Mouse (Mus musculus): ENCODE measurements around the gene G6pc3. TPM values are rescaled to one million over a fixed set of nuclear protein-coding genes. Genes with fewer than 3 reads are reported as not detected.
"Not testable (repeated sequence)": the region's sequence is repeated elsewhere in the genome, so short reads cannot be mapped to it uniquely, and the experiment has no call there.

G6pc3 gene
- total RNA-seq (2021), result 10 to 100 TPM; 44.4 to 45.4 TPM
- long read RNA-seq, transcript G6pc3-201 (7 exons, 1,404 nt), result minor isoform, 8 of 41 reads
- long read RNA-seq, transcript G6pc3-202 (6 exons, 1,573 nt), result major isoform, 25 of 41 reads
- long read RNA-seq, partial matches to known transcripts, result 1 of 41 reads
- long read RNA-seq, other reads (novel, unspliced or antisense), result 6 of 41 reads

DNA sequence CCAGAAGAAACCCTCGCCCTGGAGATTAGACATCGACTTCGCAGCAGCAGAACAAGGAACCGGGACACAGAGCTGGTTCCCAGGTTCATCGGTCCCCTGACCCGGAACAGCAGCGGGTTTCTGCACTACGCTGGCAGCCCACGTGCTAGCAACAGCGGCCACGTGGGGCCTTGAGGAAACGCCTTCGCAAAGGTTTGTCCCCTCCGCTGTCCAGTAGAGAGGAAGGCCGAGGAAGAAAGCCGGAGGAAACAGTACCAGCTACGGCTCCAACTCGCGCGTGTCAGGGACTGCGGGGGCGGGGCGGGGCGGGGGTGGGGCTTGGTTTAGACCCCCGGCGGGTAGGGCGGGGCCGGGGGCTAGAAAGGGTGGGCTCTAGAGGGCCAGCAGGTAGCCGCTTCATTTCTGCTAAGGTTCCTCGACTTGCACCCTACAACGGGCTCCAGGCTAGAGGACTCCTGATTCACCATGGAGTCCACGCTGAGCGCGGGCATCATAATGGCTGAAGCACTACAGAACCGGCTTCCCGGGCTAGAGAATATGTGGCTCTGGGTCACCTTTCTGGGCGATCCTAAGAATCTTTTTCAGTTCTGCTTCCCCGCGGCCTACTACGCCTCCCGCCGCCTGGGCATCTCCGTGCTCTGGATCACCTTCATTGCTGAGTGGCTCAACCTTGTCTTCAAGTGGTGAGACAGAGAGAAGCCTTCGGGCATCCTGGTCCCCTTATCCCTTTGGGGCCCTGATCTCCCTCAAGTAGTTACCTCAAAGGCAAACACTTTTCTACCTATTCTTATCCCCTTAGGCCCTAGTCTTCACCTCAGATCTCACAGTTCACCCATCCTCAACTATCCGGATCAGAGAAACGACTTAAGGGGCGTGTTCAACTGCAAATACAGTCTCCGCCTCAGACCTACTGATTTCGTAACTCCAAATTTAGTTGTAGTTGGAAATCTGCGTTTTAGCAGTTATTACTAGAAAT lies at the start of gene G6pc3:
TSS of gene G6pc3 (plus strand) at position 160 of the 976 bp plus-strand sequence.
- peak; percentile 87 for DNase-seq (ENCODE audit: low spot score in 2 of 2)

DNA sequence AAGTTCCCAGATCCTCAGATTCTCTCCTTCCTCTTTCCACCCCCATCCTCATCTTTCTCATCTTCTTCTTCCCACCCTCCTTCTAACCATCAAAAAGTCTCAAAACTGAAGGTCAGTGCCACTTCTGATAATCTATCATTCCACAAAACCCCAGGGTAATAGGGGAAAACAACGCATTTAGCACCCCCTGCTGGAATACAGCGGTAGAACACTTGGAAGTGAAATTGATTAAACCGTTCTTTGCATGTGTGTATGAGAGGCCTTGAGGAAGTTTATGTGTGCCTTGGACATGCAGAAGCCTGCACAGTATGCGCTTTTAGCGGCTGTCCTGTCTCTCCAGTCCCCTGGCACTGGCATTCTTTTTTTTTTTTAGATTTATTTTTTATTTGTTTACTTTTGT lies 48.9 kb upstream of the G6pc3 start:
- DNase-seq (ENCODE audit: low spot score in 2 of 2), result peak; percentile 77 to 82

- no peak for DNase-seq (ENCODE audit: low spot score in 2 of 2)
These were observed 47.1 kb upstream of the G6pc3 start for GRCm38 (mm10) chr11:102142355-102142754.

DNA sequence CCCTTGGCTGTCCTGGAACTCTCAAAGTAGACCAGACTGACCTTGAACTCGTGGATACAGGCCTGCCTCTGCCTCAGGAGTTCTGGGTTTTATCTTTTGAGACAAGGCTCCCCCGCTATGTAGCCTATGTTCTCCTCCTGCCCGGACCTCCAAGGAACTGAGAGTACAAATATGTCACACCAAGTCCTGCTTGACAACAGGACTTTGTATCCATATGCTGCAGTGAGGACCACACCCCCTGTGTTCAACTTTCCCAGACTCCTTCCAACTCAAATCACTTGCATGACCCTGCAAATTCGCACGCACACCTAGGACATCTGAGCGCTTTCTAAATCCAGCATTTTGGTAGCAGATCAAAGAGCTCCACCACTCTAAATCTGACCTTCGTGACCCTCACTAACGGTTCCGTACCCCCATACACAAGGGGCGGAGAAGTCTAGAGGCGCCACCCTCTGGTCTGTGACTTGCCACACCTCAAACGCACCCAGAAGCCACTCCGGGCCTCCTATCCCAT lies 44.4 kb upstream of the G6pc3 start:
- no peak for DNase-seq (ENCODE audit: low spot score in 2 of 2)

DNA sequence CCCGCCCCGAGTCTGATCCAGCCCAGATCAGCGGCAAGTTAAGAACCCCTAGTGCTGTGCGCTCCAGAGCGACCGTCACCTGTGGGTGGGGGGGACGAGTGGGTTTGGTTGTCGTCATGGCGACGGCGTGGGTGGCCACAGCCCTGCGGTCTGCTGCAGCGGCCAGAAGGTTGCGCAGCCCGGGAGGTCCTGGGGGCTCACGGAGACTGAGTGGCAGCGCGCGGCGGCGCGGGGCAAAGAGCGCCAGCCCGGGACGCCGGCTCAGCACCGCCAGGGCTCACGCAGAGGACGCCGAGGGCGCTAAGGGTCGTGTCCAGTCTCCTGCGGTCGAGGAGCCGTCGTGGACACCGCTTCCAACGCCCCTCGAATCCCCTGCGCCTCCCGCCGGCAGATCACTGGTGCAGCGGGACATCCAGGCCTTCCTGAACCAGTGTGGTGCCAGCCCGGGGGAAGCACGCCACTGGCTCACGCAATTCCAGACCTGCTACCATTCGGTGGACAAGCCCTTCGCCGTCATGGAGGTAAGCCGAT lies 43.9 kb upstream of the G6pc3 start, which contains the start of gene Nags:
TSS of gene Nags (plus strand) at position 43 of the 531 bp plus-strand sequence.
- DNase-seq (ENCODE audit: low spot score in 2 of 2), result no peak

DNA sequence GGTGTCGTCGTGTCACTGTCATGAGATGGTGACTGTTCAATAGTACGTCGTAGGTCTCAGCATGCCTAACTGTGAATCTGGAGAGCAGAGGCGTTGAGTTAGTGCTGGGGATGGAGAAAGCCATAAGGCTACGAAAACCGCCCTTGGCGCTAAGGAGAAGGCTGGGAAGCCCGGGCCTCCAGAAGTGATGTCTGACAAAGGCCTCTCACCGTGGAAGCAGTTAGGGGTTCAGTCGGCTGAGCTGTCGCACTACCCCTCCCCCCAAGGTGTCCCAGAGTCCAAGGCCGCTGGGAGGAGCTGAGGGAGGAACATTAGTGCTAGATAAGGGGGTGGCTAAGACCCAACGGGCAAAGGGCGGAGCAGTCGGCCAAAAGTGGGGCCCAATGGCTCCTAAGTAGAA lies 43.4 kb upstream of the G6pc3 start:
- no peak for DNase-seq (ENCODE audit: low spot score in 2 of 2)

DNA sequence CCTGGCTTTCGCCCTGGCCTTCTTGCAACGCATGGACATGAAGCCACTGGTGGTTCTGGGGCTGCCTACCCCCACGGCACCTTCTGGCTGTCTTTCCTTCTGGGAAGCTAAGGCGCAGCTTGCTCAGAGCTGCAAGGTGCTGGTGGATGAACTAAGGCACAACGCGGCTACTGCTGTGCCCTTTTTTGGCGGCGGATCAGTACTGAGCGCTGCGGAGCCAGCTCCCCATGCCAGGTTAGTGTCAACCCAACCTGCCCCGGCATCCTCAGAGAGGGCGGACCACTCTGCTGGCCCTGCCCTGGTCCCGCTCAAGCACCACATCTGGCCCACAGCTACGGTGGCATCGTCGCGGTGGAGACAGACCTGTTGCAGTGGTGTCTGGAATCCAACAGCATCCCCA lies 42.9 kb upstream of the G6pc3 start:
- DNase-seq (ENCODE audit: low spot score in 2 of 2), result no peak

- no peak for DNase-seq (ENCODE audit: low spot score in 2 of 2)
These were observed 42.0 kb upstream of the G6pc3 start for GRCm38 (mm10) chr11:102147213-102147989.

GRCm38 (mm10) chr11:102156039-102156785 lies 33.2 kb upstream of the G6pc3 start, which contains the start of gene Tmem101:
Gene Tmem101, minus strand, starts transcription at chr11:102156404.
- peak; percentile 93 for DNase-seq (ENCODE audit: low spot score in 2 of 2)

GRCm38 (mm10) chr11:102156786-102157089 lies 32.7 kb upstream of the G6pc3 start:
- no peak for DNase-seq (ENCODE audit: low spot score in 2 of 2)

- DNase-seq (ENCODE audit: low spot score in 2 of 2), result not testable (repeated sequence)
These were observed 31.4 kb upstream of the G6pc3 start for GRCm38 (mm10) chr11:102158024-102158423.

DNA sequence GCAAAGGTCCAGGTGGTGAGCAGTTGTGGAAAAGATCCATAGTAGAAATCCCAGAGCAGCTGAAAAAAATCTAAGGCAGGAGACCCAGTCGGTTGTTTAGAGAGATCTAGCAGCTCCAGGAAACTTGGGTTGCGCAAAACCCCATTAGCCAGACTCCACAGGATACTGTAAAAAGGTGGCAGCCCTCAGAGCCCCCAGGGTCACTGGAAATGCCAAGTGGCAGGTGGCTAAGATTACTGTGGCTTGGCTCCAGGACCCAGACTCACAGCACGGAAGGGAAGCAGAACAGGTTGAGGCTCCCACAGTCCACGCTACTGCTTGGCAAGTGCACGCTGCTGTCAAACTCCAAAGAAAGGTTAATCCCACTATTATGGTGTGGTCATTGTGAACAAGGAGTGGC lies 29.6 kb upstream of the G6pc3 start:
- no peak for DNase-seq (ENCODE audit: low spot score in 2 of 2)

- DNase-seq (ENCODE audit: low spot score in 2 of 2), result peak; percentile 32 to 47
These were observed 23.3 kb upstream of the G6pc3 start for GRCm38 (mm10) chr11:102165971-102166722.

- no peak for DNase-seq (ENCODE audit: low spot score in 2 of 2)
These were observed 21.9 kb upstream of the G6pc3 start for GRCm38 (mm10) chr11:102167539-102167938.

DNA sequence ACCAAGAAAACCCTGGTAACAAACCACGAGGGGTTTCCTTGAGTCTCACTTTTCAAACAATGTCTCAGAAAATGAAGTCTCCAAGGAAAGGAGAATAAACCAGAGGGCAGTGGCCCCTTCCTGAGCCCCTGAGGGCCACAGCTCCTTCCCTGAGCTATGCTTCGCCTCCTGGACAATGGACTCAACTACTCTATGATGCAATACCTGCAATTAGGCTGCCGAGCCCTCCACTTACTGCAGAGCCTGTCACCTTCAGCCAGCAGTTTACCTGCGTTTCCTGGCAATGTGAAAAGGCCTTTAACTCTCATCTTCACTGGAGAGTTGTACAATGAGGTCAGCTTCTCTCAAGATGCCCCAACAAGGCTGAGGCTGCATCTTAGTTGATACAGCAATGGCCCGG lies 20.7 kb upstream of the G6pc3 start:
- no peak for DNase-seq (ENCODE audit: low spot score in 2 of 2)

GRCm38 (mm10) chr11:102179836-102180235 lies 9.6 kb upstream of the G6pc3 start:
- no peak for DNase-seq (ENCODE audit: low spot score in 2 of 2)

DNA sequence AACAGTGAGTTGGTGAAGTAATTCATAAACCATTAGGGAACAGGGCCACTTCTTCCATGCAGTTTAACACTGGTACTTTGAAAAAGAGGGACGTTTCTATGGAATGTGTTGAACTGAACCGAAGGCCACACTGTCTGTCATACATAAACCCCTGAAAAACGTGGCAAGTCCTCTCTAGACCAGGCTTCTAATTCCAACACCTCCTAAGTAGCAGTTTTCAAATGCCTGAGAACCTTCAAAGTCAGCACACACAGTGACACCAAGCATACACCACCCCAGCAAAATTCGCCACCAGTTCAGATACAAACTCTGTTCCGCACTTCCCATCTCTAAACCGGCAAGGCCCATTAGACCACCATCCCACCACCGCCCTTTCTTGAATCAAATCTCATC lies 5.2 kb upstream of the G6pc3 start:
- no peak for DNase-seq (ENCODE audit: low spot score in 2 of 2)

DNA sequence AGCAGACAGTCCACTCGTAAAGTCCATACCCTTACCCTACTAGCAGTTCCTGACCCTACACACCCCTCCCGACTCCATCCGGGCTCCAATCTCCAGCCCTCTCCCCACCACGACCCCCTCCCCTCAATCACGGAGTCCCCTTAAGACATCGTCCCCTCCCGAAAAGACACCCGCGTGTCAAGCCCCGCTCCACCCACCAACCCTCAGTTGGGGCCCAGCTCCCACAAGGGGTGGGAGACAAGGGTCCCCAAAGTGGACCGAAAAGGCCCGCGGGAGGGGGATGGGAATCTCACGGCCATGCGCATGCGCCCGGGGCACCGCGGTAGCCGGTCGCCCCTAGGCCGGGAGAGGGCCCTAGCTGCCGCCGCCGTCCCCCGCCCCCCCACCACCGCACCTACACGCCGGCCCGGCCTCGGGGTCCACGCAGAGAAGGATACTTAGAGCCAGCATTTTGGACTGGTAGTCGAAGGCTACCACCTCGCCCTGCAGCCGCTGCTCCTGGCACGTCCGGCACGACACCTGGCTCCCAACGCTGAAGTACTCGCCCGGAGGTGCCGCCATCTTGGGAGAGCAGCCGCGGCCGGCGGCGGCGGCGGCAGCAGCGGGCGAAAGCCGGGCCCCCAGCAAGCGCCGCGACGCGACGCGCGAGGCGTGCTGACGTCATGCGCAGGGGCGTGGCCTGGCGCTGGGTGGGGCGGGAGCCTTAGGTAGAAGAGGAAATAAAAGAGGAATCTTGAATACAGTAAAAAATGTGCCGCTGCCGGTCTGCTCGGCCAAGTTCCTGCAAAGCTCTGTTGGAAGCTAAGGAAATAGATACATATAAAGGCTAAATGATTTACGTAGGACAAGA lies 4.5 kb upstream of the G6pc3 start, which contains the start of gene Lsm12:
TSS of gene Lsm12 (minus strand) at position 651 of the 850 bp plus-strand sequence.
- peak; percentile 96 to 97 for DNase-seq (ENCODE audit: low spot score in 2 of 2)

DNA sequence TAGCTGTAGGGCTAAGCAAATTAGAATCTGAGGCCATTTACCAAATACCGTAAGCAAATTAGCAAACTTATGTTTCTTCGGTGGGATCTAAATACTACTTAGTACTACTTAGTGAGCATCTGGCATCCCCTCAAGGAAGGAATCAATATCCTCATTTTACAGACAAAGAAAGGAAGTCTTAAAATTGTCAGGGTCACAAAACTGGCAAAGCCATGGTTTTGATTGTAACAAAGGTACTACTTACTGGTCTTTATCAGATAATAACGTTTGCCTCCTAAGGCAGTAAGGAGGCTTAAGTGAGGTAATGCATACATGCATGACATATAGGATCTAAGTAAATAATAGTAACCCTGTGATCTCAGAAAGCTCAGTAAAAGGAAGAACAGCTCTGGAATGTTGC lies 3.7 kb upstream of the G6pc3 start:
- no peak for DNase-seq (ENCODE audit: low spot score in 2 of 2)
